ENCODE assay signal across 8 mouse cellular contexts in genomic region chr6:85409003-85409402, GRCm38 (mm10). TPM values are rescaled to one million over a fixed set of nuclear protein-coding genes. Genes with fewer than 3 reads are reported as not detected.
DNase-seq lines count a peak whose midpoint lies in the region; ATAC-seq lines count a peak whose summit lies in the region.

No protein-coding gene starts in this region.

- H3K9ac ChIP-seq in lung, embryonic 16.5 days (ENCODE audit: low read length), result peak overlapping the region; percentile 36
- H3K9ac ChIP-seq in stomach, embryonic 15.5 days, result no peak overlapping the region

- H3K27me3 ChIP-seq in lung, embryonic 16.5 days (ENCODE audit: control insufficient read depth, insufficient read depth, low read depth, low read length), result peaks cover 29% of the 10 kb centered on the region
- peaks cover 70% of the 10 kb centered on the region for H3K27me3 ChIP-seq in limb, embryonic 10.5 days (ENCODE audit: low read depth, poor library complexity, severe bottlenecking)
- peaks cover 34% of the 10 kb centered on the region for H3K27me3 ChIP-seq in stomach, embryonic 15.5 days (replicated peaks)

- no peak overlapping the region for H3K27ac ChIP-seq in lung, embryonic 16.5 days (ENCODE audit: low read length)
- no peak overlapping the region for H3K27ac ChIP-seq in limb, embryonic 10.5 days
- no peak overlapping the region for H3K27ac ChIP-seq in stomach, embryonic 15.5 days

- peak; percentile 67 for DNase-seq in embryo, embryonic 10 days (ENCODE audit: low spot score)
- no peak for DNase-seq in embryo, embryonic 9.5 days (ENCODE audit: extremely low spot score)
- no peak for DNase-seq in lung, postnatal 10 days
- DNase-seq in limb, embryonic 10.5 days (ENCODE audit: low spot score), result peak; percentile 53
- DNase-seq in layer of hippocampus, adult 18-20 months (ENCODE audit: low spot score in 2 of 2), result no peak
- DNase-seq in gastrocnemius, postnatal 36 days, result no peak

- H3K4me3 ChIP-seq in lung, embryonic 16.5 days (ENCODE audit: low read length), result no peak overlapping the region
- peak overlapping the region; percentile 35 for H3K4me3 ChIP-seq in limb, embryonic 10.5 days
- H3K4me3 ChIP-seq in stomach, embryonic 15.5 days (replicated peaks), result peak overlapping the region; percentile 15

- H3K9me3 ChIP-seq in lung, embryonic 16.5 days (ENCODE audit: control insufficient read depth, low read length), result no peaks in the 10 kb centered on the region
- no peaks in the 10 kb centered on the region for H3K9me3 ChIP-seq in limb, embryonic 10.5 days (replicated peaks)
- H3K9me3 ChIP-seq in stomach, embryonic 15.5 days, result no peaks in the 10 kb centered on the region

- ATAC-seq in lung, embryonic 16.5 days (ENCODE audit: low read depth), result no peak
- ATAC-seq in stomach, embryonic 15.5 days (ENCODE audit: insufficient read depth, low FRiP score, low read depth), result no peak

- no peaks in the 10 kb centered on the region for H3K36me3 ChIP-seq in lung, embryonic 16.5 days (ENCODE audit: control insufficient read depth, insufficient read depth, low read length)
- no peaks in the 10 kb centered on the region for H3K36me3 ChIP-seq in limb, embryonic 10.5 days
- H3K36me3 ChIP-seq in stomach, embryonic 15.5 days, result no peaks in the 10 kb centered on the region

- WGBS in lung, embryonic 16.5 days, result 4% methylated on average over 31 of the region's 31 CpGs
- WGBS in limb, embryonic 10.5 days, result 1% methylated on average over 31 of the region's 31 CpGs
- 2% methylated on average over 31 of the region's 31 CpGs for WGBS in stomach, embryonic 15.5 days

- no peaks in the 10 kb centered on the region; the same call in 1 of the 2 replicates for H3K4me1 ChIP-seq in lung, embryonic 16.5 days (replicated peaks; ENCODE audit: control insufficient read depth, insufficient read depth, low read length)
- peaks cover 11% of the 10 kb centered on the region for H3K4me1 ChIP-seq in limb, embryonic 10.5 days
- H3K4me1 ChIP-seq in stomach, embryonic 15.5 days, result no peaks in the 10 kb centered on the region

- intact Hi-C loops in gastrocnemius, postnatal 36 days (cut with DNase I), result loop anchor here (5.0 kb wide), 1 partner anchor 257 kb away; no protein-coding TSS in a partner anchor

- H3K4me2 ChIP-seq in lung, embryonic 16.5 days (ENCODE audit: low read depth, low read length), result peak overlapping the region; percentile 18; the same call in 1 of the 2 replicates
- H3K4me2 ChIP-seq in stomach, embryonic 15.5 days, result peak overlapping the region; percentile 34

RNA-seq across cellular contexts. Expression of gene Noto, which starts 14.7 kb away (rescaled TPM):
- polyA plus RNA-seq in lung, embryonic 16.5 days (2015; fragmentation: Nextera tagmentation; extraction: Ambion mirVana), result 0.80 and 0.94 TPM in 2 replicates
- not detected in 2 replicates for polyA plus RNA-seq in limb, embryonic 10.5 days (2016; fragmentation: Nextera tagmentation; extraction: Ambion mirVana)
- not detected in 2 replicates for polyA plus RNA-seq in stomach, embryonic 15.5 days (2015; fragmentation: Nextera tagmentation; extraction: Ambion mirVana)
- total RNA-seq in layer of hippocampus, adult 18-20 months (2021), result not detected
- not detected for total RNA-seq in gastrocnemius, postnatal 36 days (2021)

RNA-seq across cellular contexts. Expression of gene Smyd5, which starts 22.8 kb away (rescaled TPM):
- 53.4 and 55.2 TPM in 2 replicates for polyA plus RNA-seq in lung, embryonic 16.5 days (2015; fragmentation: Nextera tagmentation; extraction: Ambion mirVana)
- polyA plus RNA-seq in limb, embryonic 10.5 days (2016; fragmentation: Nextera tagmentation; extraction: Ambion mirVana), result 88.0 and 104 TPM in 2 replicates
- polyA plus RNA-seq in stomach, embryonic 15.5 days (2015; fragmentation: Nextera tagmentation; extraction: Ambion mirVana), result 41.4 and 48.6 TPM in 2 replicates
- 10 to 100 TPM; 46.9 to 49.0 TPM for total RNA-seq in layer of hippocampus, adult 18-20 months (2021)
- 1 to 10 TPM; 6.8 TPM for total RNA-seq in gastrocnemius, postnatal 36 days (2021)

RNA-seq across cellular contexts. Expression of gene Rab11fip5, which starts 34.6 kb away (rescaled TPM):
- polyA plus RNA-seq in lung, embryonic 16.5 days (2015; fragmentation: Nextera tagmentation; extraction: Ambion mirVana), result 12.0 and 12.2 TPM in 2 replicates
- 3.2 and 4.3 TPM in 2 replicates for polyA plus RNA-seq in limb, embryonic 10.5 days (2016; fragmentation: Nextera tagmentation; extraction: Ambion mirVana)
- 11.1 and 12.2 TPM in 2 replicates for polyA plus RNA-seq in stomach, embryonic 15.5 days (2015; fragmentation: Nextera tagmentation; extraction: Ambion mirVana)
- 10 to 100 TPM; 60.7 to 61.2 TPM for total RNA-seq in layer of hippocampus, adult 18-20 months (2021)
- 10 to 100 TPM; 20.2 to 26.7 TPM for total RNA-seq in gastrocnemius, postnatal 36 days (2021)

RNA-seq across cellular contexts. Expression of gene Cct7, which starts 42.3 kb away (rescaled TPM):
- polyA plus RNA-seq in lung, embryonic 16.5 days (2015; fragmentation: Nextera tagmentation; extraction: Ambion mirVana), result 446 and 448 TPM in 2 replicates
- polyA plus RNA-seq in limb, embryonic 10.5 days (2016; fragmentation: Nextera tagmentation; extraction: Ambion mirVana), result 778 and 852 TPM in 2 replicates
- 433 and 479 TPM in 2 replicates for polyA plus RNA-seq in stomach, embryonic 15.5 days (2015; fragmentation: Nextera tagmentation; extraction: Ambion mirVana)
- 100 to 1,000 TPM; 229 to 234 TPM for total RNA-seq in layer of hippocampus, adult 18-20 months (2021)
- total RNA-seq in gastrocnemius, postnatal 36 days (2021), result 100 to 1,000 TPM; 107 to 117 TPM

RNA-seq across cellular contexts. Expression of gene Pradc1, which starts 42.8 kb away (rescaled TPM):
- polyA plus RNA-seq in lung, embryonic 16.5 days (2015; fragmentation: Nextera tagmentation; extraction: Ambion mirVana), result 47.4 and 48.2 TPM in 2 replicates
- polyA plus RNA-seq in limb, embryonic 10.5 days (2016; fragmentation: Nextera tagmentation; extraction: Ambion mirVana), result 23.3 and 29.0 TPM in 2 replicates
- polyA plus RNA-seq in stomach, embryonic 15.5 days (2015; fragmentation: Nextera tagmentation; extraction: Ambion mirVana), result 38.4 and 41.4 TPM in 2 replicates
- total RNA-seq in layer of hippocampus, adult 18-20 months (2021), result 10 to 100 TPM; 17.0 to 17.3 TPM
- 10 to 100 TPM in 1 of 2 experiments, 1 to 10 TPM in 1; 9.6 to 11.0 TPM for total RNA-seq in gastrocnemius, postnatal 36 days (2021)

Comparison
In these comparisons a context has a peak if more than half of its experiments do, and no peak if none do; other contexts are left out.
1. DNase-seq: peak in embryo, embryonic 10 days (single experiment) and limb, embryonic 10.5 days (single experiment); none in embryo, embryonic 9.5 days (single experiment), lung, postnatal 10 days (single experiment), layer of hippocampus, adult 18-20 months (0 of 2) and gastrocnemius, postnatal 36 days (0 of 2).